9 mouse cellular contexts compared by ENCODE assay signal in the genomic region with DNA sequence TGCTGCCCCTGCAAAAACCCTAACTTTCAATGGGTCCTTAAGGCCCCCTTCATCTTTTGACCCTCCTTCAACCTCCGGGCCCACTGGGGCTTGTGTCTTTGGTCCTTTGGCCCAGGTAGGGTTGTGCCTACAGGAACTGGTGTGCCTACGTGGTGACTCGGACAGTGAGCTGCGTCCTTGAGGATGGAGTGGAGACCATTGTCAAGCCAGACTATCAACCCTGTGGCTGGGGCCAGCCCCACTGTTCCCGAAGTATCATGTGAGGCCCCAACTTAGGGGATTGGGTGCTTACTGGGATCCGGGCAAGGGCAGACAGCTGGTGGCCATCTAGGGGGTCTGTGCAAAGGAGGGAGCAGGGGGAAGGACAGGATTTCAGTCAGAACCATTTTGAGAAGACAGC. TPM values are rescaled to one million over a fixed set of nuclear protein-coding genes. Genes with fewer than 3 reads are reported as not detected.
A peak's percentile ranks its signal among the peaks of the same experiment; 100 is the strongest.
DNase-seq lines count a peak whose midpoint lies in the region; ATAC-seq lines count a peak whose summit lies in the region.
"Had no signal": no experiment of that assay in that cellular context is flagged by ENCODE, and none has a peak within 500 bp of the region (broad histone marks: within the 10 kb centered on the region; RNA-seq: fewer than 3 reads in every experiment).

No protein-coding gene starts in this region.

- peak overlapping the region; percentile 78 for H3K9ac ChIP-seq in limb, embryonic 11.5 days (ENCODE audit: low read length)
- peak overlapping the region; percentile 61 for H3K9ac ChIP-seq in stomach, embryonic 15.5 days

- no peak for DNase-seq in heart, embryonic 10.5 days (ENCODE audit: low spot score)
- no peak for DNase-seq in heart, adult 9 months (ENCODE audit: low spot score in 2 of 2)
- DNase-seq in thymus, postnatal 25 days, result peak; percentile 34
- DNase-seq in thymus, postnatal 0 days (ENCODE audit: low spot score), result no peak
- no peak for DNase-seq in limb, embryonic 11.5 days (ENCODE audit: low spot score)
- no peak for DNase-seq in testis, postnatal 10 days (ENCODE audit: low spot score)
- DNase-seq in cerebellum, adult 9-10 months, result no peak
- DNase-seq: adrenal gland, postnatal 25 days had no signal

- H3K27me3 ChIP-seq in heart, embryonic 10.5 days (ENCODE audit: insufficient read depth, poor library complexity, severe bottlenecking), result no peaks in the 10 kb centered on the region
- no peaks in the 10 kb centered on the region for H3K27me3 ChIP-seq in limb, embryonic 11.5 days (ENCODE audit: control insufficient read depth, insufficient read depth, low read length)
- no peaks in the 10 kb centered on the region for H3K27me3 ChIP-seq in stomach, embryonic 15.5 days (replicated peaks)

- H3K36me3 ChIP-seq in heart, embryonic 10.5 days, result peaks cover 31% of the 10 kb centered on the region
- peaks cover 11% of the 10 kb centered on the region; the same call in 1 of the 2 replicates for H3K36me3 ChIP-seq in limb, embryonic 11.5 days (ENCODE audit: control insufficient read depth, insufficient read depth, low read length)
- H3K36me3 ChIP-seq in stomach, embryonic 15.5 days, result peaks cover 27% of the 10 kb centered on the region

- no peaks in the 10 kb centered on the region for H3K9me3 ChIP-seq in heart, embryonic 10.5 days
- H3K9me3 ChIP-seq in limb, embryonic 11.5 days (ENCODE audit: control insufficient read depth, low read length), result no peaks in the 10 kb centered on the region
- H3K9me3 ChIP-seq in stomach, embryonic 15.5 days, result no peaks in the 10 kb centered on the region

- H3K4me1 ChIP-seq in heart, embryonic 10.5 days, result peaks cover 82% of the 10 kb centered on the region
- peaks cover 40% of the 10 kb centered on the region for H3K4me1 ChIP-seq in limb, embryonic 11.5 days (ENCODE audit: control insufficient read depth, insufficient read depth, low read length)
- peaks cover 60% of the 10 kb centered on the region for H3K4me1 ChIP-seq in stomach, embryonic 15.5 days

- peak overlapping the region; percentile 93 for H3K27ac ChIP-seq in heart, embryonic 10.5 days
- H3K27ac ChIP-seq in limb, embryonic 11.5 days (replicated peaks; ENCODE audit: low read depth, low read length), result peak overlapping the region; percentile 99; the same call in 1 of the 2 replicates
- H3K27ac ChIP-seq in stomach, embryonic 15.5 days, result peak overlapping the region; percentile 95

- H3K4me3 ChIP-seq in heart, embryonic 10.5 days, result peak overlapping the region; percentile 62
- peak overlapping the region; percentile 58 for H3K4me3 ChIP-seq in limb, embryonic 11.5 days (ENCODE audit: low read depth, low read length)
- H3K4me3 ChIP-seq in stomach, embryonic 15.5 days (replicated peaks), result peak overlapping the region; percentile 53

- peak overlapping the region; percentile 97 for H3K4me2 ChIP-seq in limb, embryonic 11.5 days (ENCODE audit: low read depth, severe bottlenecking)
- peak overlapping the region; percentile 81 for H3K4me2 ChIP-seq in stomach, embryonic 15.5 days

- WGBS in heart, embryonic 10.5 days, result 58% methylated on average over 6 of the region's 6 CpGs
- 49% methylated on average over 6 of the region's 6 CpGs for WGBS in limb, embryonic 11.5 days
- 28% methylated on average over 6 of the region's 6 CpGs for WGBS in stomach, embryonic 15.5 days

- ATAC-seq in limb, embryonic 11.5 days (ENCODE audit: insufficient number of reproducible peaks, low FRiP score, low TSS enrichment, low read depth), result no peak
- no peak for ATAC-seq in stomach, embryonic 15.5 days (ENCODE audit: insufficient read depth, low FRiP score, low read depth)

RNA-seq across cellular contexts. Expression of a gene that starts 1.6 kb away (rescaled TPM):
- polyA plus RNA-seq in heart, embryonic 10.5 days (2016; fragmentation: Nextera tagmentation; extraction: Ambion mirVana), result 166 and 172 TPM in 2 replicates
- polyA plus RNA-seq in thymus, postnatal 0 days (2015; fragmentation: Nextera tagmentation; extraction: Ambion mirVana), result 47.0 and 47.5 TPM in 2 replicates
- polyA plus RNA-seq in limb, embryonic 11.5 days (2014; fragmentation: Nextera tagmentation; extraction: Ambion mirVana), result 117 and 122 TPM in 2 replicates
- 252 and 255 TPM in 2 replicates for polyA plus RNA-seq in stomach, embryonic 15.5 days (2015; fragmentation: Nextera tagmentation; extraction: Ambion mirVana)

RNA-seq across cellular contexts. Expression of a gene that starts 6.4 kb away (rescaled TPM):
- 10.5 and 14.5 TPM in 2 replicates for polyA plus RNA-seq in heart, embryonic 10.5 days (2016; fragmentation: Nextera tagmentation; extraction: Ambion mirVana)
- 31.7 and 32.5 TPM in 2 replicates for polyA plus RNA-seq in thymus, postnatal 0 days (2015; fragmentation: Nextera tagmentation; extraction: Ambion mirVana)
- 5.4 and 7.9 TPM in 2 replicates for polyA plus RNA-seq in limb, embryonic 11.5 days (2014; fragmentation: Nextera tagmentation; extraction: Ambion mirVana)
- 21.0 and 25.5 TPM in 2 replicates for polyA plus RNA-seq in stomach, embryonic 15.5 days (2015; fragmentation: Nextera tagmentation; extraction: Ambion mirVana)

RNA-seq across cellular contexts. Expression of a gene that starts 7.3 kb away (rescaled TPM):
- polyA plus RNA-seq in heart, embryonic 10.5 days (2016; fragmentation: Nextera tagmentation; extraction: Ambion mirVana), result 432 and 455 TPM in 2 replicates
- 396 and 461 TPM in 2 replicates for polyA plus RNA-seq in thymus, postnatal 0 days (2015; fragmentation: Nextera tagmentation; extraction: Ambion mirVana)
- 384 and 395 TPM in 2 replicates for polyA plus RNA-seq in limb, embryonic 11.5 days (2014; fragmentation: Nextera tagmentation; extraction: Ambion mirVana)
- polyA plus RNA-seq in stomach, embryonic 15.5 days (2015; fragmentation: Nextera tagmentation; extraction: Ambion mirVana), result 443 and 450 TPM in 2 replicates

RNA-seq across cellular contexts. Expression of a gene that starts 26.4 kb away (rescaled TPM):
- polyA plus RNA-seq in heart, embryonic 10.5 days (2016; fragmentation: Nextera tagmentation; extraction: Ambion mirVana), result 12.3 and 17.4 TPM in 2 replicates
- 13.3 and 15.9 TPM in 2 replicates for polyA plus RNA-seq in thymus, postnatal 0 days (2015; fragmentation: Nextera tagmentation; extraction: Ambion mirVana)
- polyA plus RNA-seq in limb, embryonic 11.5 days (2014; fragmentation: Nextera tagmentation; extraction: Ambion mirVana), result 33.0 and 35.7 TPM in 2 replicates
- polyA plus RNA-seq in stomach, embryonic 15.5 days (2015; fragmentation: Nextera tagmentation; extraction: Ambion mirVana), result 15.9 and 23.1 TPM in 2 replicates

RNA-seq across cellular contexts. Expression of a gene that starts 30.5 kb away (rescaled TPM):
- polyA plus RNA-seq in heart, embryonic 10.5 days (2016; fragmentation: Nextera tagmentation; extraction: Ambion mirVana), result 5.5 and 6.0 TPM in 2 replicates
- polyA plus RNA-seq in thymus, postnatal 0 days (2015; fragmentation: Nextera tagmentation; extraction: Ambion mirVana), result 0.70 and 0.71 TPM in 2 replicates
- 2.2 and 2.7 TPM in 2 replicates for polyA plus RNA-seq in limb, embryonic 11.5 days (2014; fragmentation: Nextera tagmentation; extraction: Ambion mirVana)
- 11.7 and 14.8 TPM in 2 replicates for polyA plus RNA-seq in stomach, embryonic 15.5 days (2015; fragmentation: Nextera tagmentation; extraction: Ambion mirVana)
